Mouse (Mus musculus): Measurements from ENCODE around the gene 4930402H24Rik.

4930402H24Rik gene

DNA sequence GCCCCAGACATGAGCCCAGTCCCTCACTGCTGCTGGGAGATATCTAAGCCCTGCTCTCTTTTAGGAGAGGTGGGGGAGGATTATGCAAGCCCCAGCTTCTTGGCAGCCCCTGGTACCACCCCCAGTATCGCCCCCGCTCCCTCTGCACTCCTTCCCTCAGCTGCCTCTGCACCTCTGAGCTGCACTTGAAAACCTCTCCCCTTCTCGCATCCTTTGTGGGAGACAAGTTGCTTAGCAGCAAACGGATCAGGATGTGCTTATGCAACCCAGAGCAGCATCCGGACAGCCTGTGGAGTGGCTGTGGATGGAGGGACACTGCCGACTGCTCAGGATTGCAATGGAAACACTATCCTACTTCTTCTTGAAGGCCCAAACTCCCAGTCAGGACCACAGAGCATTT is 248.7 kb downstream of the 4930402H24Rik start:
- no peak for DNase-seq

DNA sequence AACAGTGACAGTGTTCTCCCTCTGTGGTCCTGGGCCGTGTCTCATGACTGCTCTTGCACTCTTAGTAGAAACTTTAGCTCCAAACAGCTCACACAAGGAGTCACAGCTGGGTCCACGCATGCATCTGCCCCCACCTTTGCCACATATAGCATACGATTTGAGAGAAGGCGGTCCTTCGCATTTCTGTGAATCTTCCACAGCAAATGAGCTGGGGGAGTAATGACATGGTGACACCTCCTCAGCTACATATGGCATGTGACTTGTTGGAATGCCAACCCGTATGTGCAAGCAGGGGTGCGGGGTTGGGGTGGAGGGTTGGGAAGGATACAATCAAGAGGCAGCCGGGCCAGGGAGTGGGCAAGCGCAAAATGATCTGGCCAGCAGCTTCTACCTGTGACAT is 249.7 kb downstream of the 4930402H24Rik start:
- DNase-seq, result no peak
